Mouse (Mus musculus): ENCODE measurements around the gene Ush1c. TPM values are rescaled to one million over a fixed set of nuclear protein-coding genes. Genes with fewer than 3 reads are reported as not detected.

Ush1c gene
- polyA plus RNA-seq, 1 experiment from 2014 or later = 15.2 TPM

DNA sequence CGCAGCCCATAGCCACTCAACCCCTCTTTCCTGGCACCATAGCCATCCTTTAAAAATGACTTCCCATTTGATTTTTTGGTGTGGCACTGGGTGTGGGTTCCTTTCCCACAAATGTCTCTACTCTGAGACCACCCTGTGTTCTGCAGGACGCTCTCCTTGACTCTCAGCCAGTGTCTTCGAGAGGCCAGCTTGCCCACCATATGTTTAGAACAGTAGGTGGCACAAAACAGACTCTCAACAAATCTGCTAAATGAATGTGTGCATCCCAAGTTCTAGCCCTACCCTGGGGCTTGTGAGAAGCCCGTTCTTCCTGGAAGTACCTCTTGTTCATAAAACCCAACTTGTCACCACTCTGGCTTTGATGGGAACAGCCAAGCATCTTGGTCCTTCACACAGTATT lies 1.8 kb upstream of the Ush1c start:
- no peaks in the 10 kb centered on the region for H3K9me3 ChIP-seq
- no peak for ATAC-seq (ENCODE audit: insufficient read depth, low FRiP score, low read depth)

DNA sequence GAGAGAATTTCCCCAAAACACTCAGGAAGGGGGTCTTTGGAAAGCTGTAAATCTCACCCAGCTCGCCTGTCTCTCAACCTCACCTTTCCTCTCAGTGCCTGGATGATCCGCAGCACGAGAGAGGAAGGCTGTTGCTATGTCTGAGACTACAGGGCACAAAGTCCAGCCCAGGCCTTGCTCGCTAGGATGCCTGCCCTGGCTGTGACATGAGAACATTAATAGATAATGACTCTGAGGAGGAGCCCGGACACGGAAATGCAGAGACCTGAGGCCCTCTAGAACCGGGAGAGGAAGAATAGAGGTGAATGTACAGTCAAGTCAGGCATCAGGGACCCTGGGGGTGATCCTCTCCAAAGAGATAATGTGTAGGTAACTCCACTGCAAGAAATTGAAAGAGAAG lies 1.1 kb downstream of the Ush1c start:
- H3K4me3 ChIP-seq (replicated peaks) = no peak overlapping the region
- no peak for ATAC-seq (ENCODE audit: insufficient read depth, low FRiP score, low read depth)

More for the DNA sequence above, 1.8 kb upstream of the Ush1c start:
- 0 out of 2 replicates have a peak, but pooled peaks cover 5% of the 10 kb centered on the region for H3K4me1 ChIP-seq
- whole genome bisulfite sequencing = 93% methylated on average over 4 of the region's 4 CpGs
- H3K9ac ChIP-seq = no peak overlapping the region
- no peak overlapping the region for H3K4me2 ChIP-seq
- H3K36me3 ChIP-seq = no peaks in the 10 kb centered on the region
- H3K4me3 ChIP-seq (replicated peaks) = no peak overlapping the region
- H3K27me3 ChIP-seq (replicated peaks) = no peaks in the 10 kb centered on the region
- no peak overlapping the region for H3K27ac ChIP-seq

DNA sequence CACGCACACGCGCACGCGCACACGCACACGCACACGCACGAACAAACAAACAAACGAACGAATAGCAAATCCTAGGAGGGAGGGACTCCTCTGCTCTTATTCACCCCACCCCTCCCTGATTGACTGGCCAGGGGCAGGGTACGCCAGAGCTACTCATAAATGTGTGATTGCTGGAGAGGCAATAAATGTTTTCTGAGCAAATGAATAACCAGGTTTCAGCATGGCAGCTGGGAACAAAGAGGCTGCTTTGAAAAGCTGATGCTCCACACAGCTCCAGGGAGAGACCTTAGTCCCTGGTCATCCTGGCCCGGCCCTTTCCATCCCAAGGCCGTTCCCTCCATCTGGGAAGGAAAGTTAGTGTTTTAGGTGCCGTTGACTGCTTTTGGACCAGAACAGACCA lies 1.9 kb downstream of the Ush1c start:
- H3K4me3 ChIP-seq (replicated peaks) = no peak overlapping the region
- H3K4me2 ChIP-seq = no peak overlapping the region
- H3K4me1 ChIP-seq = 0 out of 2 replicates have a peak, but pooled peaks cover 5% of the 10 kb centered on the region
- 61% methylated on average over 15 of the region's 15 CpGs for WGBS
- no peak overlapping the region for H3K27ac ChIP-seq
- no peaks in the 10 kb centered on the region for H3K36me3 ChIP-seq
- no peak overlapping the region for H3K9ac ChIP-seq
- no peak for ATAC-seq (ENCODE audit: insufficient read depth, low FRiP score, low read depth)
- no peaks in the 10 kb centered on the region for H3K9me3 ChIP-seq
- no peaks in the 10 kb centered on the region for H3K27me3 ChIP-seq (replicated peaks)

More for the DNA sequence above, 1.1 kb downstream of the Ush1c start:
- Histone ChIP-seq H3K9ac (no peak overlapping the region), H3K27me3 (replicated peaks) (no peaks in the 10 kb centered on the region), H3K36me3 (no peaks in the 10 kb centered on the region), H3K4me2 (no peak overlapping the region), H3K4me1 (0 out of 2 replicates have a peak, but pooled peaks cover 5% of the 10 kb centered on the region), H3K9me3 (no peaks in the 10 kb centered on the region), H3K27ac (no peak overlapping the region)
- 47% methylated on average over 7 of the region's 7 CpGs for WGBS

GRCm38 (mm10) chr7:46235948-46236347 lies 2.4 kb downstream of the Ush1c start:
- H3K9me3 ChIP-seq = no peaks in the 10 kb centered on the region
- H3K9ac ChIP-seq = no peak overlapping the region
- no peaks in the 10 kb centered on the region for H3K27me3 ChIP-seq (replicated peaks)
- no peak for ATAC-seq (ENCODE audit: insufficient read depth, low FRiP score, low read depth)
- 64% methylated on average over 18 of the region's 18 CpGs for WGBS
- H3K27ac ChIP-seq = no peak overlapping the region
- H3K4me2 ChIP-seq = no peak overlapping the region
- no peak overlapping the region for H3K4me3 ChIP-seq (replicated peaks)
- 0 out of 2 replicates have a peak, but pooled peaks cover 5% of the 10 kb centered on the region for H3K4me1 ChIP-seq
- H3K36me3 ChIP-seq = no peaks in the 10 kb centered on the region

DNA sequence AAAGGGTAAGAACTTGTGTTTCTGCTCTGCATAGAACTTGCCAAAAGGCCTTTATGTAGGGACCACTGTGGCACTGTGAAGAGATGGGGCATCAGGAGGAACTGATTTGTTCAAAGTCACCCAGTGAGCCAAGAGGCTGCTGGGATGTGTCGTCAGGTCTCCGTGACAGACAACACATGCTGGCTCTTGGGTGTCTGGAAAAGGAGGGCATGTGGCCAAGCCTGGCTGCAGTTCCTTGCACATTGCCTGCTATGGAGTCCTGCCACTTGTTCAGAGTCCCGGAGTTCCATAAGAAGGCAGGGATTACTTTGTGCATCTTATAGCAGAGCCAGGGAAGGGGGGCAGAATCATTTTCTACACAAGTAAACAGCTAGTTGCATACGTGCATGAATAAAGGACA lies 11.4 kb downstream of the Ush1c start:
- Histone ChIP-seq H3K4me2 (no peak overlapping the region), H3K27ac (no peak overlapping the region), H3K4me1 (no peaks in the 10 kb centered on the region), H3K27me3 (replicated peaks) (no peaks in the 10 kb centered on the region), H3K9ac (no peak overlapping the region), H3K36me3 (no peaks in the 10 kb centered on the region), H3K4me3 (replicated peaks) (no peak overlapping the region), H3K9me3 (no peaks in the 10 kb centered on the region)
- WGBS = 54% methylated on average over 4 of the region's 4 CpGs
- ATAC-seq (ENCODE audit: insufficient read depth, low FRiP score, low read depth) = no peak

GRCm38 (mm10) chr7:46226253-46226652 lies 12.1 kb downstream of the Ush1c start:
- Histone ChIP-seq H3K4me3 (replicated peaks) (no peak overlapping the region), H3K4me2 (no peak overlapping the region), H3K27me3 (replicated peaks) (no peaks in the 10 kb centered on the region), H3K9me3 (no peaks in the 10 kb centered on the region), H3K27ac (no peak overlapping the region), H3K36me3 (no peaks in the 10 kb centered on the region), H3K9ac (no peak overlapping the region), H3K4me1 (no peaks in the 10 kb centered on the region)
- 26% methylated on average over 7 of the region's 7 CpGs for WGBS
- no peak for ATAC-seq (ENCODE audit: insufficient read depth, low FRiP score, low read depth)

DNA sequence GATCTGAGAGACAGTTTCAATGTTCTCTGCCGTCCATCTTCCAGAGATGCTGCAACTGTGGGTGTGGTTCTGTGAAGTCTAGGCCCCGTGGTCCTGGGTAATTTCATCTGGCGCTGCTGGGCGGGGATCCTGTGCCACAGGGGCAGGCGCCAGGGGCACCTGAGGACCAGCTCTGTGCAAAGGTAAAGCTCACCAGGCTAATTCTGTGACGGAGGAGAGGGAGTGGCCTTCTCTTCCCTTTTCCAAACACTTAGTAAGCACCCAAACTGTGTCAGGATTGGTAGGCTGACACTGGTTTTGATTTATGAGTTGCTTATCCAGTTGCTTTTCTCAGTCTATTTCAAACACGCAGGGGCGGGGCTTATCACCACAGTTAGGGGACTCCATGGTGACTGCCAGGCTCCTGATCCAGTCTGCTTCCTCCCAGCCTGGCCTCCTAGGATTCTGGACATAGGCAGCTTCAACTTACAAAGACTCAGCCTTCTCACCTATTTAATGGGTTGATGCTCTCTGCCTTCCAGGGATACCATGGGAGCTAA lies 17.6 kb downstream of the Ush1c start:
- Histone ChIP-seq H3K9ac (no peak overlapping the region), H3K9me3 (no peaks in the 10 kb centered on the region), H3K4me1 (no peaks in the 10 kb centered on the region), H3K4me3 (replicated peaks) (no peak overlapping the region), H3K36me3 (no peaks in the 10 kb centered on the region), H3K27me3 (replicated peaks) (no peaks in the 10 kb centered on the region), H3K27ac (no peak overlapping the region; the same call in 1 of the 2 replicates), H3K4me2 (no peak overlapping the region)
- WGBS = 44% methylated on average over 8 of the region's 8 CpGs
- peak; percentile 30; the same call in 1 of the 2 replicates for ATAC-seq (ENCODE audit: insufficient read depth, low FRiP score, low read depth)

GRCm38 (mm10) chr7:46218415-46218814 lies 19.9 kb downstream of the Ush1c start:
- Histone ChIP-seq H3K4me2 (no peak overlapping the region), H3K9ac (no peak overlapping the region), H3K4me1 (no peaks in the 10 kb centered on the region), H3K36me3 (no peaks in the 10 kb centered on the region), H3K4me3 (replicated peaks) (no peak overlapping the region), H3K9me3 (no peaks in the 10 kb centered on the region), H3K27ac (no peak overlapping the region), H3K27me3 (replicated peaks) (no peaks in the 10 kb centered on the region)
- WGBS = 8% methylated on average over 11 of the region's 11 CpGs
- ATAC-seq (ENCODE audit: insufficient read depth, low FRiP score, low read depth) = peak; percentile 64

- H3K4me1 ChIP-seq = no peaks in the 10 kb centered on the region
- H3K4me2 ChIP-seq = no peak overlapping the region
- ATAC-seq (ENCODE audit: insufficient read depth, low FRiP score, low read depth) = no peak
- H3K4me3 ChIP-seq (replicated peaks) = no peak overlapping the region
- H3K9ac ChIP-seq = no peak overlapping the region
- H3K9me3 ChIP-seq = no peaks in the 10 kb centered on the region
- 55% methylated on average over 2 of the region's 2 CpGs for WGBS
- no peaks in the 10 kb centered on the region for H3K36me3 ChIP-seq
- no peaks in the 10 kb centered on the region for H3K27me3 ChIP-seq (replicated peaks)
- H3K27ac ChIP-seq = no peak overlapping the region
These were observed 21.8 kb downstream of the Ush1c start for GRCm38 (mm10) chr7:46216481-46216880.

- Histone ChIP-seq H3K36me3 (no peaks in the 10 kb centered on the region), H3K4me1 (no peaks in the 10 kb centered on the region), H3K4me3 (replicated peaks) (no peak overlapping the region), H3K27me3 (replicated peaks) (no peaks in the 10 kb centered on the region), H3K4me2 (no peak overlapping the region), H3K9me3 (no peaks in the 10 kb centered on the region), H3K27ac (no peak overlapping the region), H3K9ac (no peak overlapping the region)
- 81% methylated on average over 6 of the region's 6 CpGs for WGBS
- no peak for ATAC-seq (ENCODE audit: insufficient read depth, low FRiP score, low read depth)
These were observed 28.0 kb downstream of the Ush1c start for GRCm38 (mm10) chr7:46210276-46210675.

DNA sequence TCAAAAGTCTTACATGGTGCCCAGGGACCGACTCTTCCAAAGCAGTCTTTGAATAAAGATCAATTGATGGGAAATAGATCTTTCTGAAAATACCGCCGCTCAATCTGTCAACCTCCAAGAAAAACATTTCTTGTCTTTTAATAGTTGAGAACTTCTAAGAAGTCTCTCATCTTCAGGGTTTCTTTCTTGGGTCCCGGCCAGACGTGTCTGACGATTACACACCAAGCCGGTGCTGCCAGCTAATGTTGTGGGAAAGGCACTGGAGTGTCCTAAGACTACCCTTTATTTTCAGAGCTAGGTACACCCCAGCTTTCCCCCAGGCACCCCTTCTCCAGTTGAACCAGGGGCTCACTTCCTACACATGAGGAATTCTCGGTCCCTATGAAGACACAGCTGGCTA lies 30.2 kb downstream of the Ush1c start:
- Histone ChIP-seq H3K9ac (no peak overlapping the region), H3K27ac (no peak overlapping the region), H3K4me3 (replicated peaks) (no peak overlapping the region), H3K9me3 (no peaks in the 10 kb centered on the region), H3K27me3 (replicated peaks) (no peaks in the 10 kb centered on the region), H3K4me1 (no peaks in the 10 kb centered on the region), H3K36me3 (no peaks in the 10 kb centered on the region), H3K4me2 (no peak overlapping the region)
- WGBS = 85% methylated on average over 8 of the region's 8 CpGs
- ATAC-seq (ENCODE audit: insufficient read depth, low FRiP score, low read depth) = no peak

GRCm38 (mm10) chr7:46204775-46205174 lies 33.5 kb downstream of the Ush1c start:
- no peaks in the 10 kb centered on the region for H3K27me3 ChIP-seq (replicated peaks)
- H3K9me3 ChIP-seq = no peaks in the 10 kb centered on the region
- ATAC-seq (ENCODE audit: insufficient read depth, low FRiP score, low read depth) = no peak
- no peak overlapping the region for H3K4me3 ChIP-seq (replicated peaks)
- H3K27ac ChIP-seq = no peak overlapping the region
- H3K36me3 ChIP-seq = no peaks in the 10 kb centered on the region
- no peak overlapping the region for H3K9ac ChIP-seq
- WGBS = 66% methylated on average over 6 of the region's 6 CpGs
- no peak overlapping the region for H3K4me2 ChIP-seq
- H3K4me1 ChIP-seq = no peaks in the 10 kb centered on the region

GRCm38 (mm10) chr7:46204046-46204471 lies 34.2 kb downstream of the Ush1c start:
- no peak overlapping the region for H3K4me2 ChIP-seq
- WGBS = 33% methylated on average over 11 of the region's 11 CpGs
- H3K4me1 ChIP-seq = no peaks in the 10 kb centered on the region
- H3K9ac ChIP-seq = no peak overlapping the region
- ATAC-seq (ENCODE audit: insufficient read depth, low FRiP score, low read depth) = no peak
- no peak overlapping the region for H3K4me3 ChIP-seq (replicated peaks)
- no peaks in the 10 kb centered on the region for H3K36me3 ChIP-seq
- no peaks in the 10 kb centered on the region for H3K9me3 ChIP-seq
- no peaks in the 10 kb centered on the region for H3K27me3 ChIP-seq (replicated peaks)
- H3K27ac ChIP-seq = no peak overlapping the region
